Mouse (Mus musculus): Measurements from ENCODE around the gene Slc27a5. TPM values are rescaled to one million over a fixed set of nuclear protein-coding genes. Genes with fewer than 3 reads are reported as not detected.
A peak's percentile ranks its signal among the peaks of the same experiment; 100 is the strongest.

Slc27a5 gene
- polyA plus RNA-seq, 1 experiment: not detected

DNA sequence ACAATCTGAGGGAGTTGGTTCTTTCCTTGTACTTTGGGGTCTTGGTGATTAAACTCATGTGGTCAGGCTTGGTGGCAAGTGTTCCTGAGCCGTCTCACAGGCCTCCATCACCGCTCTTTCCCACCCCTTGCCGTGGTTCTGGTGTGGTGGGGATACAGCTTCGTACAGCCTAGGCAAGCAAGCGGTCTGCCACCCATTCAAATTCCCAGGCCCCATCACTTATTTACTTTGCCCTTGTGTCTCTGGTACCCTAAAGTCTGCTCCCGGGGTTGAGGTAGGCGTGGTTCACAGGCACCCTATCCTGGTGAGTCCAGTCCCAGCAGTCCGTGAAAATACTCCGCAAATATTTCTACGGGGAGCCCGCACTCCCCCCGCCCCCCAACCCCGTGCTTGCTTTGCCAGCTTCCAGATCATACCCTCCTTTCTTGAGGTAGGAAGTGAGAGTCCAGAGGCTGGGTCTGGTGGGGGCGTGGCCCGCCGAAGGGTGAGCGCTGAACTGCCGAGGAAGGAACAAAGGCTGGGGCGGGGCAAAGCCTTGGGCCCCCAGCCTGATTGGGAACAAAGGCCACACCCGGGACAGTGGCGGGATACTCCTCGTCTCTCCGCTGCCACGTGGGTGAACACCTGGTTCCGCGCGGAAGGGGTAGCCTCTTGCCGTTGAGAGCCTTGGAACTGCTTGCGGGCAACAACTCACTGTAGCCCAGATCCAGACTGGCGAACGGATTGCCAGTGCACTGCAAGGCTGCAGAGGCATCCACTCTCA lies 25.0 kb upstream of the Slc27a5 start:
- H3K9ac ChIP-seq (ENCODE audit: low read depth, poor library complexity, severe bottlenecking): peak overlapping the region; percentile 97
- H3K9me3 ChIP-seq (replicated peaks; ENCODE audit: control insufficient read depth, insufficient read depth, low read length, poor library complexity, severe bottlenecking): no peaks in the 10 kb centered on the region
- H3K27ac ChIP-seq (ENCODE audit: insufficient read depth, low read length): peak overlapping the region; percentile 85
- peak overlapping the region; percentile 65 for H3K4me3 ChIP-seq (ENCODE audit: low read depth, low read length)
- H3K27me3 ChIP-seq (ENCODE audit: control insufficient read depth, insufficient read depth, low read length, poor library complexity, severe bottlenecking): no peaks in the 10 kb centered on the region
- peaks cover 29% of the 10 kb centered on the region for H3K36me3 ChIP-seq (ENCODE audit: control insufficient read depth, insufficient read depth, low read length, poor library complexity, severe bottlenecking)
- TF ChIP-seq POLR2A (IDR thresholded peaks at IDR 0.05; ENCODE audit: insufficient read depth, low read length) (peak; percentile 68), CTCF (IDR thresholded peaks at IDR 0.05; ENCODE audit: low read depth, low read length) (no peak), EP300 (IDR thresholded peaks at IDR 0.05; ENCODE audit: insufficient read depth, low read depth, low read length) (peak; percentile 84)
- no peaks in the 10 kb centered on the region for H3K4me1 ChIP-seq (ENCODE audit: control insufficient read depth, insufficient read depth, low read length)

DNA sequence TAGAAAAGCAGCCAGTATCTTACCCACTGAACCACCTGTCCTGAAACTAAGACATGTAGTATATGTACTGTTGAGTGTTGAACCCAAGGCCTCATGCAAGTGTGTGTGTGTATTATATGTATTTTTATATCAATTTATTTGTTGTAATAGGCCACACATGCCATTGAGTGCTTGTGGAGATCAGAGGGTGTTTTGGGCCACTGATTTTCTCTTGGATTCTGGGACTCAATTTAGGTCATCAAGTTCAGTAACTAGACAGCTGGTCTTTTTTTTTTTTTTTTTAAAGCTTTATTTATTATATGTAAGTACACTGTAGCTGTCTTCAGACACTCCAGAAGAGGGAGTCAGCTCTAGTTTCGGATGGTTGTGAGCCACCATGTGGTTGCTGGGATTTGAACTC lies 17.2 kb upstream of the Slc27a5 start:
- no peak for TF ChIP-seq POLR2A (IDR thresholded peaks at IDR 0.05; ENCODE audit: insufficient read depth, low read length)
- TF ChIP-seq EP300 (IDR thresholded peaks at IDR 0.05; ENCODE audit: insufficient read depth, low read depth, low read length): no peak
- TF ChIP-seq CTCF (IDR thresholded peaks at IDR 0.05; ENCODE audit: low read depth, low read length): no peak
- Histone ChIP-seq H3K9me3 (replicated peaks; ENCODE audit: control insufficient read depth, insufficient read depth, low read length, poor library complexity, severe bottlenecking) (no peaks in the 10 kb centered on the region), H3K4me1 (ENCODE audit: control insufficient read depth, insufficient read depth, low read length) (peaks cover 1% of the 10 kb centered on the region), H3K4me3 (ENCODE audit: low read depth, low read length) (no peak overlapping the region), H3K9ac (ENCODE audit: low read depth, poor library complexity, severe bottlenecking) (no peak overlapping the region), H3K36me3 (ENCODE audit: control insufficient read depth, insufficient read depth, low read length, poor library complexity, severe bottlenecking) (no peaks in the 10 kb centered on the region), H3K27me3 (ENCODE audit: control insufficient read depth, insufficient read depth, low read length, poor library complexity, severe bottlenecking) (no peaks in the 10 kb centered on the region), H3K27ac (ENCODE audit: insufficient read depth, low read length) (peak overlapping the region; percentile 89)

DNA sequence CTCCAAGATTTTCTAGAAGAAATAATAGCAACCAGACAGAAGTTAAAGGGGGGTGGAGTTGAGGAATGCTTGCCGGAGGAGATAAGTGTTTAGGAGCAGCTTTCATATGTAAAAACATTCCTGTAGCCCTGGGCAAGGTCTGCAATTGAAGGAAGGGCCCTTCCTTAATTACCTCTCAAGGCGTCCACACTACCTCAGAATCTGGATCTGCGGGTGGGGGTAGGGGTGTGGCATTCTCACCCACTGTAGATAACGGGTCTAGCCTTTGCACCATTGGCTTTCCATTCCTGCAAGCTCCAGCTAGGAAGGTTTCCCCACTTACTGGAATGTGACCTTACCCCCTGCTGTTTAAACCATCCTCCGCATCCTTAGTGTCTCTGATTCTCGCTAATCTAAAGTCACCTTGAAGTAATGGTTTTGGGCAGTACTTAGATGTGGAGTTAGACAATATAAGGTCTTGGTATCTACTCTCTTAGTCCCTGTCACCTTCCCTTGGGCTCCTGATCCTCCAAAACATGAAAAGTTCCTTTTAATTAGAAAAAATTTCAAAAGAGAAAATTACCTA lies 16.4 kb upstream of the Slc27a5 start:
- H3K36me3 ChIP-seq (ENCODE audit: control insufficient read depth, insufficient read depth, low read length, poor library complexity, severe bottlenecking): no peaks in the 10 kb centered on the region
- TF ChIP-seq CTCF (IDR thresholded peaks at IDR 0.05; ENCODE audit: low read depth, low read length): no peak
- TF ChIP-seq EP300 (IDR thresholded peaks at IDR 0.05; ENCODE audit: insufficient read depth, low read depth, low read length): peak; percentile 99
- peak overlapping the region; percentile 100 for H3K27ac ChIP-seq (ENCODE audit: insufficient read depth, low read length)
- peaks cover 1% of the 10 kb centered on the region for H3K4me1 ChIP-seq (ENCODE audit: control insufficient read depth, insufficient read depth, low read length)
- no peaks in the 10 kb centered on the region for H3K9me3 ChIP-seq (replicated peaks; ENCODE audit: control insufficient read depth, insufficient read depth, low read length, poor library complexity, severe bottlenecking)
- H3K9ac ChIP-seq (ENCODE audit: low read depth, poor library complexity, severe bottlenecking): peak overlapping the region; percentile 64; the same call in 1 of the 2 replicates
- no peak overlapping the region for H3K4me3 ChIP-seq (ENCODE audit: low read depth, low read length)
- H3K27me3 ChIP-seq (ENCODE audit: control insufficient read depth, insufficient read depth, low read length, poor library complexity, severe bottlenecking): no peaks in the 10 kb centered on the region

DNA sequence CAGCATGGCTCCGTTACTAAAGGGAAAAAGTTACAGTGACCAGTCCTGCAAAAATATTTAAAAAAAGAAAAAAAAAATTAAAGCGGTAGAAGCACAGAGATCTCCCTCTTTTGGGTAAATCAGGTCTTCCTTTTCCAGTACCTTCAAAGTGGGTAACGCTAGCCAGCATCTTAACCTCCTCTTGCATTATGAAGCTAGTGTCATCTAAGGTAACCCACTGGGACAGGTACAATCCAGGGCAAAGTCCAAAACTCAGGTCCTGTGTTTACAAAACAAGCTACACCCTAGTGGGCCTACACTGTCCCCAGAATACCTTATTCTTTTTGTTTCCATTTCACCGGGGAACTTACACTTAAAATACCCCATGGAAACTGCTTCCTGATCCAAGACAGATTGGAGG lies 15.7 kb upstream of the Slc27a5 start:
- Histone ChIP-seq H3K27me3 (ENCODE audit: control insufficient read depth, insufficient read depth, low read length, poor library complexity, severe bottlenecking) (no peaks in the 10 kb centered on the region), H3K9me3 (replicated peaks; ENCODE audit: control insufficient read depth, insufficient read depth, low read length, poor library complexity, severe bottlenecking) (no peaks in the 10 kb centered on the region), H3K4me3 (ENCODE audit: low read depth, low read length) (no peak overlapping the region), H3K36me3 (ENCODE audit: control insufficient read depth, insufficient read depth, low read length, poor library complexity, severe bottlenecking) (no peaks in the 10 kb centered on the region), H3K4me1 (ENCODE audit: control insufficient read depth, insufficient read depth, low read length) (peaks cover 1% of the 10 kb centered on the region), H3K9ac (ENCODE audit: low read depth, poor library complexity, severe bottlenecking) (peak overlapping the region; percentile 64), H3K27ac (ENCODE audit: insufficient read depth, low read length) (peak overlapping the region; percentile 100)
- TF ChIP-seq POLR2A (IDR thresholded peaks at IDR 0.05; ENCODE audit: insufficient read depth, low read length) (no peak), CTCF (IDR thresholded peaks at IDR 0.05; ENCODE audit: low read depth, low read length) (no peak), EP300 (IDR thresholded peaks at IDR 0.05; ENCODE audit: insufficient read depth, low read depth, low read length) (no peak)

DNA sequence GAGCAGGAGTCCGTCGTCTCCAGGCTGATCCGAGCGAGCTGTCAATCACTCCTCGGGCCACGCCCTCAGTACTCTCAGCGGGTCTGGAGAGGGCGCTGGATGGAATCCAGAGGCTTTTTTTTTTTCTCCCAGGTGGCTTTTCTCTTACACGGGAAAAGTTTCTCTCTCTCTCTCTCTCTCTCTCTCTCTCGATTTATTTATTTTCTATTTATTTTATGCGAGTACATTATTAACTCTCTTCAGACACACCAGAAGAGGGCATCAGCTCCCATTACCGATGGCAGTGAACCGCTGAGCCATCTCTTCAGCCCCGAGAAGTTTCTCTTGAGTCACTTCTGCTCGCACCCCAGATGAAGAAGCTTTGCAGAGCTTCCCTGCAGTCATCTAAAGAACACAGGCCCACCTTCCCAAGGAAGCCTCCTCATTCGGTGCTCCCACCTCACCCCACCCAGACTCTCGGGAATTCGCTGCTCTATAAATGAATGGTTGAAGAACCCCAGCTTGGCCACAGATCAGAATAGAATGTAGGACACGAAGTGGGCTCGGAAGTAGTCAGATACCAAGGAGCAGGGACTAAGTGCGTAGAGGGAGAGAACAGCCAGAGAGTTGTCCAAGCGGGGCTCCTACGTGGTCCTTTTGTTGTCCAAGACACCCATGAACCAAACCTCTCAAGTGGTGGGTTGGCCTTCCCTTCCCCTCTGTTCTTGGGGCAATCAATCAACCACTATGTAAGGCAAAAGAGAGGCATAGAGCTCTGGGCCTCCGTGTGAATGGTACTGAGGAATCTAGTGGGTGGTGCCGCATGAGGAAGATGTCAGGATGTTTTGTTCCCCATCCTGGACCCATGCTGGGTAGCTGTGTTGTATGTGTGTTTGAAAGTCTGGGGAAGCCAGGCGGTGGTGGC lies 12.3 kb upstream of the Slc27a5 start, which contains the start of gene Zbtb45:
TSS of gene Zbtb45 (minus strand) at position 30 of the 904 bp plus-strand sequence.
- Histone ChIP-seq H3K9me3 (replicated peaks; ENCODE audit: control insufficient read depth, insufficient read depth, low read length, poor library complexity, severe bottlenecking) (no peaks in the 10 kb centered on the region), H3K4me1 (ENCODE audit: control insufficient read depth, insufficient read depth, low read length) (peaks cover 1% of the 10 kb centered on the region), H3K36me3 (ENCODE audit: control insufficient read depth, insufficient read depth, low read length, poor library complexity, severe bottlenecking) (no peaks in the 10 kb centered on the region), H3K4me3 (ENCODE audit: low read depth, low read length) (peak within 1 kb of the TSS; percentile 97), H3K27ac (ENCODE audit: insufficient read depth, low read length) (peak within 1 kb of the TSS; percentile 98), H3K27me3 (ENCODE audit: control insufficient read depth, insufficient read depth, low read length, poor library complexity, severe bottlenecking) (no peaks in the 10 kb centered on the region), H3K9ac (ENCODE audit: low read depth, poor library complexity, severe bottlenecking) (peak within 1 kb of the TSS; percentile 92)
- TF ChIP-seq CTCF (IDR thresholded peaks at IDR 0.05; ENCODE audit: low read depth, low read length): no peak
- TF ChIP-seq EP300 (IDR thresholded peaks at IDR 0.05; ENCODE audit: insufficient read depth, low read depth, low read length): no peak
- no peak for TF ChIP-seq POLR2A (IDR thresholded peaks at IDR 0.05; ENCODE audit: insufficient read depth, low read length)
